Mouse (Mus musculus) kidney, postnatal 0 days (tissue): Measurements from ENCODE around the gene Cadm4. TPM values are rescaled to one million over a fixed set of nuclear protein-coding genes. Genes with fewer than 3 reads are reported as not detected.

Experiments
- ATAC-seq: fragments of 200-750 bp; cut with Nextera tagmentation; replicated peaks from 2 replicates; pipeline ENCODE4 v1.8.0; 2017; ENCODE audit warnings: low read depth, moderate number of reproducible peaks, moderate TSS enrichment, moderate library complexity; ENCODE audit not compliant: low FRiP score
- DNase-seq: peaks from one replicate; pipeline ENCODE4 v3.0.0-alpha.2; 2016; ENCODE audit warnings: low spot score
- H3K27ac ChIP-seq: fragments of 300-500 bp; sonication (generic); 2 replicates; pipeline ENCODE4 v1.5.1; 2014; ENCODE audit warnings: mild to moderate bottlenecking
- H3K27me3 ChIP-seq: fragments of 300-500 bp; sonication (generic); 2 replicates; pipeline ENCODE4 v1.6.1; 2014; ENCODE audit warnings: low read length, mixed read lengths; ENCODE audit not compliant: insufficient read depth
- H3K36me3 ChIP-seq: fragments of 300-500 bp; sonication (generic); 2 replicates; pipeline ENCODE4 v1.6.1; 2014; ENCODE audit warnings: low read length, mixed read lengths; ENCODE audit not compliant: insufficient read depth
- H3K4me1 ChIP-seq: fragments of 300-500 bp; sonication (generic); replicated peaks from 2 replicates; pipeline ENCODE4 v1.6.1; 2014; ENCODE audit warnings: antibody characterized with exemption, low read length, mixed read lengths; ENCODE audit not compliant: insufficient read depth
- H3K4me2 ChIP-seq: fragments of 300-500 bp; sonication (generic); 2 replicates; pipeline ENCODE4 v1.6.1; 2014; ENCODE audit warnings: mild to moderate bottlenecking, low read length, moderate library complexity, mixed read lengths
- H3K4me3 ChIP-seq: fragments of 300-500 bp; sonication (generic); replicated peaks from 2 replicates; pipeline ENCODE4 v1.5.1; 2014; ENCODE audit warnings: low read depth, low read length
- H3K9ac ChIP-seq: fragments of 300-500 bp; sonication (generic); 2 replicates; pipeline ENCODE4 v1.6.1; 2014; ENCODE audit warnings: low read depth, low read length
- H3K9me3 ChIP-seq: fragments of 300-500 bp; sonication (generic); replicated peaks from 2 replicates; pipeline ENCODE4 v1.6.1; 2016; ENCODE audit warnings: low read length, inconsistent platforms, mixed read lengths
- CTCF ChIP-seq: IDR thresholded peaks from 2 replicates; pipeline ENCODE4 v1.5.1; 2016; ENCODE audit warnings: antibody characterized with exemption, low read depth, mild to moderate bottlenecking, moderate library complexity
- WGBS: fragments of 180-500 bp; shearing (Covaris S2); extraction: QIAGEN DNeasy Blood & Tissue Kit; methylation state at CpG from one replicate; pipeline ENCODE4 v1.1.7; 2014; 5-methylcytosine and 5-hydroxymethylcytosine counted together
- polyA plus RNA-seq: library from polyadenylated mRNA; unstranded; fragments of >200 nt; fragmentation: Nextera tagmentation; extraction: Ambion mirVana; gene quantifications from 2 replicates; pipeline ENCODE4 v1.2.1, GENCODE M21; 2015

The Cadm4 gene
- polyA plus RNA-seq, 1 experiment from 2014 or later = 7.1 TPM

GRCm38 (mm10) chr7:24504868-24505267 is 23.0 kb downstream of the Cadm4 start:
- Histone ChIP-seq H3K27ac (no peak overlapping the region), H3K4me2 (no peak overlapping the region), H3K36me3 (no peaks in the 10 kb centered on the region), H3K27me3 (0 out of 2 replicates have a peak, but pooled peaks cover 7% of the 10 kb centered on the region), H3K4me3 (no peak overlapping the region), H3K9me3 (no peaks in the 10 kb centered on the region), H3K9ac (no peak overlapping the region), H3K4me1 (peaks cover 10% of the 10 kb centered on the region; the same call in 1 of the 2 replicates)
- no peak for TF ChIP-seq CTCF
- 13% methylated on average over 4 of the region's 4 CpGs for WGBS
- no peak for ATAC-seq
- DNase-seq = no peak

GRCm38 (mm10) chr7:24505447-24506064 is 23.7 kb downstream of the Cadm4 start:
- whole genome bisulfite sequencing = 33% methylated on average over 15 of the region's 15 CpGs
- Histone ChIP-seq H3K9ac (no peak overlapping the region), H3K4me2 (0 out of 2 replicates have a peak overlapping the region, but pooled peaks have one; percentile 81), H3K27ac (no peak overlapping the region), H3K4me3 (no peak overlapping the region), H3K4me1 (0 out of 2 replicates have a peak, but pooled peaks cover 4% of the 10 kb centered on the region), H3K9me3 (no peaks in the 10 kb centered on the region), H3K36me3 (no peaks in the 10 kb centered on the region), H3K27me3 (0 out of 2 replicates have a peak, but pooled peaks cover 3% of the 10 kb centered on the region)
- TF ChIP-seq CTCF = no peak
- ATAC-seq (no peak), DNase-seq (no peak)

GRCm38 (mm10) chr7:24506065-24506459 is 24.2 kb downstream of the Cadm4 start:
- DNase-seq = no peak
- Histone ChIP-seq H3K27me3 (no peaks in the 10 kb centered on the region), H3K4me2 (peak overlapping the region; percentile 81), H3K27ac (peak overlapping the region; percentile 98), H3K4me3 (peak overlapping the region; percentile 58; the same call in 1 of the 2 replicates), H3K36me3 (no peaks in the 10 kb centered on the region), H3K9me3 (no peaks in the 10 kb centered on the region), H3K4me1 (0 out of 2 replicates have a peak, but pooled peaks cover 4% of the 10 kb centered on the region), H3K9ac (peak overlapping the region; percentile 90; the same call in 1 of the 2 replicates)
- no peak for TF ChIP-seq CTCF
- no peak for ATAC-seq
- 15% methylated on average over 3 of the region's 3 CpGs for WGBS

- no peaks in the 10 kb centered on the region for H3K9me3 ChIP-seq
- peak overlapping the region; percentile 81 for H3K4me2 ChIP-seq
- no peaks in the 10 kb centered on the region for H3K27me3 ChIP-seq
- 0 out of 2 replicates have a peak, but pooled peaks cover 4% of the 10 kb centered on the region for H3K4me1 ChIP-seq
- no peak for TF ChIP-seq CTCF
- peak; percentile 41 for DNase-seq
- H3K4me3 ChIP-seq = peak overlapping the region; percentile 58
- H3K36me3 ChIP-seq = no peaks in the 10 kb centered on the region
- no peak for ATAC-seq
- H3K27ac ChIP-seq = peak overlapping the region; percentile 98
- H3K9ac ChIP-seq = peak overlapping the region; percentile 90
- under 1% methylated on average over 12 of the region's 12 CpGs for WGBS
Measured at GRCm38 (mm10) chr7:24506476-24506837, 24.6 kb downstream of the Cadm4 start.

- TF ChIP-seq CTCF = no peak
- under 1% methylated on average over 83 of the region's 84 CpGs for WGBS
- 0 out of 2 replicates have a peak, but pooled peaks cover 4% of the 10 kb centered on the region for H3K4me1 ChIP-seq
- DNase-seq (peak; percentile 93), ATAC-seq (peak; percentile 86)
- H3K9me3 ChIP-seq = no peaks in the 10 kb centered on the region
- peak within 1 kb of the TSS; percentile 98 for H3K27ac ChIP-seq
- no peaks in the 10 kb centered on the region for H3K36me3 ChIP-seq
- peak within 1 kb of the TSS; percentile 58 for H3K4me3 ChIP-seq
- H3K27me3 ChIP-seq = no peaks in the 10 kb centered on the region
- H3K4me2 ChIP-seq = peak within 1 kb of the TSS; percentile 81
- peak within 1 kb of the TSS; percentile 90 for H3K9ac ChIP-seq
Measured at GRCm38 (mm10) chr7:24506838-24507725, 25.3 kb downstream of the Cadm4 start, which contains the start of gene Zfp428. Gene Zfp428, plus strand, starts transcription at chr7:24507006.

- peak; percentile 8; the same call in 1 of the 2 replicates for ATAC-seq
- peak overlapping the region; percentile 81 for H3K4me2 ChIP-seq
- under 1% methylated on average over 20 of the region's 20 CpGs for WGBS
- peak overlapping the region; percentile 58 for H3K4me3 ChIP-seq
- peak overlapping the region; percentile 98 for H3K27ac ChIP-seq
- no peaks in the 10 kb centered on the region for H3K36me3 ChIP-seq
- no peak for TF ChIP-seq CTCF
- H3K9me3 ChIP-seq = no peaks in the 10 kb centered on the region
- DNase-seq = no peak
- H3K4me1 ChIP-seq = 0 out of 2 replicates have a peak, but pooled peaks cover 4% of the 10 kb centered on the region
- peak overlapping the region; percentile 90 for H3K9ac ChIP-seq
- H3K27me3 ChIP-seq = no peaks in the 10 kb centered on the region
Measured at GRCm38 (mm10) chr7:24507726-24508114, 25.9 kb downstream of the Cadm4 start.
